Mouse (Mus musculus) urinary bladder, postnatal 36 days (tissue): ENCODE measurements around the gene Hnrnpul2.
A peak's percentile ranks its signal among the peaks of the same experiment; 100 is the strongest.
"Not testable (repeated sequence)": the region's sequence is repeated elsewhere in the genome, so short reads cannot be mapped to it uniquely, and the experiment has no call there.

Source experiments
- DNase-seq, 2 experiments: peaks; one replicate each; pipeline ENCODE4 v3.0.0; 2022; ENCODE audit warnings: low spot score in 2 of 2, mixed read lengths in 1 of 2

Gene Hnrnpul2

DNA sequence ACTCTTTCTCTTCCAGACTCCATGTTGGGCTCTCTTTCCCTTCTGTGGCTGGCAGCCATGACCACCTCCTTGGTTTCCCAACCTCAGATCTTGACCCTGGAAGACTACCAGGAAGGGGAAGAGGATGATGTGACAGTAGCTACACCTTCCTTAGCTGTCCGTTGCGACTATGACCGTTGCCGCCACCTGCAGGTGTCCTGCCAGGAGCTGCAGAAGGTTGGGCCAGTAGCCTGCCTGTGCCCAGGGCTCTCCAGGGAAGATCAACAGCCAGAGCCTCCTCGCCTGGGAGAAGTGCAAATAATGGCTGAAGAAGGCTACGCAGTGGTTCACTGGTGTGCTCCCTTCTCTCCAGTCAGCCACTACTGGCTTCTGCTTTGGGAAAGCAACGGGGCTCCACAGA lies 31.8 kb downstream of the Hnrnpul2 start:
- no peak for DNase-seq

DNA sequence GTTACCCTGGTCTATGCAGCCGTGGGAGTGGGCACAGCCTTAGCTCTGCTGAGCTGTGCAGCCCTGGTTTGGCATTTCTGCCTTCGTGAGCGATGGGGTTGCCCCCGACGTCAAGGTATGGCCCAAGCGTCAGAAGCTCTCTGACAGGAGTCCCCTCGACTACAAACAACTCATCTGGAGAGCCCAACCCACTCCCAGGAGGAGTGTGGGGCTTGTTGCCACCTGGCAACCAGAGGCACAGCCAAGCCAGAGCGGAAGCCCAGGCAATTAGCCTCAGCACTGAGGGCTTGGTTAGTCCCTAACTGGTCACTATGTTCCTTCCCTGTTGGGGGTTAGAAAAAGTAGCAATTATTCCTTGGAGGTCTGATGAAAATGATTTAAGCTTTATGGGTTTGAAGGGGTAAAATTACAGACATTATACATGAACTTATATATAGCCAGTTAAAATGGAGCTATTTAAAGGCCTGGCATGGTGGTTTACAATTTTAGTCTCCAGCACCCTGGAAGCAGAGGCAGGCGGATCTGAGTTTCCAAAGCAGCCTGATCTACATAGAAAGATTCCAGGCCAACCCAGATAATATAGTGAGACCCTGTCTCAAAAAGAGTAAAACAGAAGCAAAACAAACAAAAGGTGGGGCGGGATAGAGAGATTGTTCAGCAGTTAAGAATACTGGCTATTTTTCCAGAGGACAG lies 32.6 kb downstream of the Hnrnpul2 start:
- peak in 1 of 2 experiments; percentile 39 for DNase-seq

DNA sequence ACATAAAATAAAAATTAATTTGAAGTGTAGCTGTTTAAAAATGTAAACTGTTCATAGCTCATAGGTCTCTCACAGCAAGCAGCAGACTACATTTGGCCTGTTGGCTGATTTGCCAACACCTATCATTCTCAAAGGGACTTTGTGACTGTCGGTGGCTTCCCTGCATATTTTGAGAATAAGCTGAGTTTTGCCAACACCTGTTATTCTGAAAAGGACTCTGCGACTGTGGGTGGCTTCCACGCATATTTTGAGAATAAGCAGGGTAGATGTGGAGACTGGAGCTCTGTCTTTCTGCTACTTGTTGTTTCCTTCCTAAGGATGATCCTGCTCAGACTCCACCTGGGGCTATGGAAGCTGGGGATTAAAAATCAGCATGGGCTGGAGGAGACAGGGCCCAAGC lies 33.3 kb downstream of the Hnrnpul2 start:
- no peak for DNase-seq

DNA sequence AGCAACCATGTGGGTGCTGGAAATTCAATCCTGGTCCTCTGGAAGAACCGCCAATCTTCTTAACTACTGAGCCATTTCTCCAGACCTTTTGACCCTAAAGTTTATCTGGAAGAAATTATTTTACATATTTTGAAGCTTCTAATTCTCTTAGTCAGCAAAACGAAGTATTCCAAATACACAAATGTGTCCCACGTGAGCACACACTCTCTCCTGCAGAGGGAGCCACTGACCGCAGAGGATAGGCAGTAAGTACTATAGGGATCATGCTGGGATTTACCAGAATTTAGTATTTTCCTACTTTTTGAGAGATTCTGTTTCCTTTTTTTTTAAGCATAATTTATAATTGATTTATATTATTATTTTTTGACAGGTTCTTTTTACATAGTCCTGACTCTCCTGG lies 37.9 kb downstream of the Hnrnpul2 start:
- peak in 1 of 2 experiments; percentile 42 for DNase-seq

DNA sequence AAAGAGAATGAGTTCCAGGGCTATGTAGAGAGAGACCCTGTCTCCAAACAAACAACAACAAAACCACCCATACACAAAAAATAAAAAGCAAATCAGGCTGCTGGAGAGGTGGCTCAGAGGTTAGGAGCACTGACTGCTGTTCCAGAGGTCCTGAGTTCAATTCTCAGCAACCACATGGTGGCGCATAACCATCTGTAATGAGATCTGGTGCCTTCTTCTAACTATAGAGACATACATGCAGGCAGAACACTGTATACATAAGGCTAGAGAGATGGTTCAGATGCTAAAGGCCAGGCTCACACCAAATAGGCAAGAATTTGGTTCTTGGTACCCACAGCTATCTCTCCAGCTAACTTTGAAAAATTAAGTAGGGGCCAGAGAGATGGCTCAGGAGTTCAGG lies 39.2 kb downstream of the Hnrnpul2 start:
- DNase-seq, result no peak

DNA sequence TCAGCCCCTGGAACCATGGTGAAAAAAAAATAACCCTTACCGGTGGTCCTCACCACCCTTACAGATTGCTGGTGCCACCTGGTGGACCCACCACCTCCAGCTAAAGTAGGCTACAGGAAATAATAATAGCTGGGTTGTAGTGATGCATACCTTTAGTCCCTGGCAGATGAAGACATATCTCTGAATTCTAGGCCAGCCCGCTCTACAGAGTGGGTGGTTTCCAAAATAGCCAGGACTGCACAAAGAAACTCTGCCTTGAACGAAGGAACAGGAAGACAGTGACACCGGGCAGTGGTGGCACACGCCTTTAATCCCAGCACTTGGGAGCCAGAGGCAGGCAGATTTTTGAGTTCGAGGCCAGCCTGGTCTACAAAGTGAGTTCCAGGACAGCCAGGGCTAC lies 44.5 kb downstream of the Hnrnpul2 start:
- DNase-seq, result no peak

DNA sequence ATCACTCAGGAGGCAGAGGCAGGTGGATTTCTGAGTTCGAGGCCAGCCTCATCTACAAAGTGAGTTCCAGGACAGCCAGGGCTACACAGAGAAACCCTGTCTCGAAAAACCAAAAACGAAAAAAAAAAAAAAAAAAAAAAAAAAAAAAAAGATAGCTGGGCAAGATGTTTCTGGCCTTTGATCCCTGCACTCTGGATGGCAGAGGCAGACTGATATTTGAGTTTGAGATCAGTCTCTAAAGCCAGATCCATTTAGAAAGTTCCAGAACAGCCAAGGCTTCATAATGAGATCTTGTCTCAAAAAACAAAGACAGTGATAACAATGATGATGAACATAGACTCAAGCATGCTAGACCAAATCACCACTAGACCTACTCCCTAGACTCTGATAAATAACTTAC lies 50.6 kb downstream of the Hnrnpul2 start:
- DNase-seq, result not testable (repeated sequence)

DNA sequence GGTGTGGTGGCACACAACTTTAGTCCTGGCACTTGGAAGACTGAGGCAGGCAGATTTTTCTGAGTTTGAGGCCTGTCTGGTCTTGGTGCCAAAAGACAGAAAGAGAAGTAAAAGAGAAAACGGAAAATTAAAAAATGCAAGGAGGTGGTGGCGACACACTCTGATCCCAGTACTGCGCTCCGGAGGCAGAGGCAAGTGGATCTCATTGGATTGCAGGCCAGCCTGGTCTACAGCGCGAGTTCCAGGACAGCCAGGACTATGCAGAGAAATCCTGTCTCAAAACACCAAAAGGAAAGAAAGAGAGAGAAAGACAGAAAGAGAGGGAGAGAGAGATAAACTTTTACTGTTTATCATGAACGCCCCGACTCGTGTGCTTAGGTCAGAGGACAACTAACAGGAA lies 51.0 kb downstream of the Hnrnpul2 start:
- DNase-seq, result no peak

DNA sequence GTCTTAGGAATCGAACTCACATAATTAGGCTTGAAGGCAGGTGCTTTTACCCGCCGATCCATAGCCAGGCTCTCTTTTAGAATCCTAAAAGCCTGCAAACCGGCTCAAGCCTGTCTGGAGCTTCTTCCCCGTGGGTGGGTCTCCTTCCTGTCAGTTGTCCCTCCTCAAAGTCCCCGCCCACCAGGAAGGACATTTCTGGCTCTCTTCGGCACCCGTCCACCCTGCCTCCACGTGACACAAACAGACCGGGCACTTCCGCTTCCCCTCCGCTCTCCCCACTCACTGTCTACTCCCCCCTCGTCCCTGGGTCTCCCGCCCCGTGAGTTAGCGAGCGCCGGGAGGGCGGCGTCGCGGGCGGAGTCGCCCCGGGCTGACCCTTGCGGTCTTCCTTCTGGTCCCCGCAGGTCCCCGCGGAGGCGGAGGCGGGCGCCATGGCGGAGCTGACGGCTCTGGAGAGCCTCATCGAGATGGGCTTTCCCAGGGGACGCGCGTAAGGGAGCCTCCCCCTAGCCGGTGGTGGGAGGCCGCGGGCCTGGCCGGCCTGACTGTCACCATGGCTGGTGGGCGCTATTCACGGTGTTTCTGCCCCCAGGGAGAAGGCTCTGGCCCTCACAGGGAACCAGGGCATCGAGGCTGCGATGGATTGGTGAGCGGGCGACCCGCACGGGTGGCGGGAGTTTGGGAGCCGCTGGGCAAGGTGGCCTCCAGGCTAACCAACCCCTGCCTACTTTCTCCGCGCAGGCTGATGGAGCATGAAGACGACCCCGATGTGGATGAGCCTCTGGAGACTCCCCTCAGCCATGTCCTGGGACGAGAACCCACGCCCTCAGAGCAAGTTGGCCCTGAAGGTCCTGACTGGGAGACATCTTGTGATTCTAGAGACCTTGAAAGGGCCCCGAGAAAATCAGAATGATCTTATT lies 51.7 kb downstream of the Hnrnpul2 start, which contains the start of gene Ubxn1:
Gene Ubxn1, plus strand, starts transcription at position 230 of the 920 bp plus-strand sequence.
- DNase-seq, result peak; percentile 96 to 98

DNA sequence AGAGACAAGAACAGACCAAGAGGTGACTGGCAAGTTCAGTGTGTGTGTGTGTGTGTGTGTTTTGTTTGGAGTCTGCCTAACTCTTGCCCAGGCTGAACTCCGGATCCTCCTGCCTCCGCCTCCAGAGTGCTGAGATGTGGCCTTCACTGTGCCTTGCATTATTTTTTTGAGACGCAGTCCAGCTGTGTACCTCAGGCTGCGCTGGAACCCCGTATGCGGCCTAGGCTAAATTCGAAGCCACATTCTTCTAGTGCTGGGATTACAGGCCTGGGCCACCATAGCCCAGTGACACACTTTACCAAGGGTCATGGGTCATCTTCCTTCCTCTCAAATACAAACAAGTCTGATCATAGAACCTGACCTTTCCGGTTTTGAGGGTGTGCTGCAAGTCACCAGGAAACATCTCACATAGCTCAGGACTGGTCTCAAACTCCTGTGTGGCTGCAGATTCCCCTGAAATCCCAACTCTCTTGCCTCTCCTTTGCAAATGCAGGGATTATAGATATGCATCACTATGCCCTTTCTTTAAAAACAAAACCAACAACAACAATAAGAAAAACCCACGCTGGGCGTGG lies 52.5 kb downstream of the Hnrnpul2 start:
- peak in 1 of 2 experiments; percentile 13 for DNase-seq

DNA sequence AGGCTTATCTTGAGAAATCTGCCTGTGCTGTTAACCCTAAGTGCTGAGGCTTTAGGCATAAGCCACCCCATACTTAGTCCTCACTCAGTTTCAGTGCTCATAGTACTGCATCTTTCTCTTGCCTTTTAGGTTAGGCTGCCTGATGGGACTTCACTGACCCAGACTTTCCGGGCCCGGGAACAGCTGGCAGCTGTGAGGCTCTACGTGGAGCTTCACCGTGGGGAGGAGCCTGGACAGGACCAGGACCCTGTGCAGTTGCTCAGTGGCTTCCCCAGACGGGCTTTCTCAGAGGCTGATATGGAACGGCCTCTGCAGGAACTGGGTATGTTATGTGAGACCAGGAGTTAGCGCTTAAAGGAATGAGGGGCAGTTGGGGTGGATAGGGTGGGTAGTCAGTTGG lies 55.2 kb downstream of the Hnrnpul2 start:
- DNase-seq, result no peak

DNA sequence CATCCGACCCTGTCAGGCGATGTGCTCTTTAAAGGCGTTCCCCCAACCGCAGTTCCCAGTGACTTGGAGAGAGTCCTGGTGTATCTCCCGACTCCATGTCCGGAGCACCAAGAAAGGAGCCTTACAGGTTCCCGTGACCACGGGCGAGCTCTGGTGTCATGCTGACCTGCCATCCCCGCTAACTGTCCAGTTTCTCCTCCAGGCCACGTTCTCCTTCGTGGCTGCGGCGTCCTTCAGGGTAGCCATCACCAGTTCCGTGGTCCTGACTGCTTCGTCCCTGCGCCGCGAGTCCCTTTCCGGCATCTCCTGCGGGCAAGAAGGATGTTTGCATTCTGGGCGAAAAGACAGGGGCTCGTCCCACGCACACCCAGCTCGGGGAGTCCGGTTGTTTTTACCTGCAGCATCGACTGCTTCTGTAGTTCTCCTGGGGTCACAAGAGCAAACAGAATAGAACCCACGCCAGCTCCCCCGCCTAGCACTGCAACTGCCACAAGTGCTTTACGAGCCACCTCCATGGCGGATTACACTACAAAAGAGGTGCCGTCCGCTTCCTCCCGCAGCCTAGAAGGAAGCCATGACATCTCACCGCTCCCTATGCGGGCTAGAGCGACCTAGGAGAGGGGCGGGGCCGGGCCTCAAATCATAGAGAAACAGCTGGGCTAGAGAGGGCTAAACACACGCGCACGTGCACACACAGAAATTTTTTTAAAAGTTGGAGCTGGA lies 60.7 kb downstream of the Hnrnpul2 start, which contains the start of gene Uqcc3:
Gene Uqcc3, minus strand, starts transcription at position 613 of the 723 bp plus-strand sequence.
- peak; percentile 85 to 91 for DNase-seq

DNA sequence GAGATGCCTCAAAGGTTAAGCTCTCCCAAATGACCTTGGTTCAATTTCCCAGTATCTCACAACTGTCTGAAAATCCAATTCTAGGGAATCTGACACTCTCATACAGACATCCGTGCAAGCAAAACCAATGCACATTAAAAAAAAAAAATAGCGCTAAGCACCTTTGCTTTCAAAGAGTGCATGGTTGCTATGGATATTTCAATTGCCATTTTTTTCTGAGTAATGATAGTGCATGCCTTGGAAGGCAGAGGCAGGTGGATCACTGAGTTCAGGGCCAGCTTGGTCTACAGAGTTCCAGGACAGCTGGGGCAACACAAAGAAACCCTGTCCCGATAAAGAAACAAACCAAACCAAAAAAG lies 61.2 kb downstream of the Hnrnpul2 start:
- no peak for DNase-seq

DNA sequence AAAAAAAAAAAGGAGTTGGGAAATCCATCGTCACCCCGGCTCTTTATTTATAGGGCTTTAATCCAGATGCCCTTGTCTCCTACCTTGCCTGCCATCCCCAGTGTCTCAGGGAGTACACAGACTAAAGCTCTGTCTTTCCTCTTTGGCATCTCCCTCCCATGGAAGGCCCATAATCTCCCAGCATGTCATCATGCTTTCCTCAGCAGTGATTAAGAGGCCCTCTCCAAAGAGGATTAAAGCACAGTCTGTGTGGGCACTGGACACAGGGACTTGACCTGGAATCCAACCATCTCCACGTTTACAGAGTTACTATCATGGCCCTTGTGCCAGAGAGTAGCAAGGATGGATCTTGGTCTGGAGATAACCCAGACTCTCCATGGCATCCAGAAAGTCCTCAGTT lies 63.8 kb downstream of the Hnrnpul2 start, which contains the start of the genes Lbhd1 and Gm49403:
Gene Lbhd1, plus strand, starts transcription at position 117 of the 400 bp plus-strand sequence.
Gene Gm49403, plus strand, starts transcription at position 315 of the 400 bp plus-strand sequence.
- DNase-seq, result no peak
